Mouse (Mus musculus) ovary, adult 18-20 months (tissue): ENCODE measurements around the gene Ripor2.

Experiments used
- DNase-seq: peaks from one replicate; pipeline ENCODE4 v3.0.0; 2022; ENCODE audit warnings: low spot score, mixed read lengths

Ripor2 gene

GRCm38 (mm10) chr13:24712581-24713130 lies 130.7 kb downstream of the Ripor2 start:
- DNase-seq, result no peak

DNA sequence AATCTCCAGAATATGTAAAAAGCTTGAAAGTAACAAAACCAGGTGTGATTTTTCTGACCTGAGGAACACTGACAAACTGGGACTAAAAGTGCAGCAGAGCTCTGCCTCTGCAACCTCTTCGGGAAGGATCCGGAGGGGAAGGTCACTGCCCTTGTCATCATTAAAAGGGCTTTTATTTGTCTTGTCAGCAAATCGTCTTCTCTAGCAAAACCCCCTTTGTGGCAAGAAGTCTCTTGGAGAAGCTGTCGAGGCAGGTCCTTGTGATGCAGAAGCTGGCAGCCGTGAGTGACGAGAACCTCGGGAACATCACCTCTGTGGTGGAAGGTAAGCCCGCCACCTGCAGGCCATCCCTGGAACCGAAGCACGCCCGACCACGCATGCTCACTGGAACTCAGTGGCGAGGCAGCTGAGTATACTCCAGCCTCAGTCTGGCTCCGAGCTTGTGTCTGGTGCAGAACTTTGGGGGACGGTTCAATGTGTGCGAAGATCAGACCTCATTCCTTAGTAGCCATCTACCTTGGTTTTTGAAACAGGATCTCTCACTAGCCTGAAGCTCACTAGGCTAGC lies 131.5 kb downstream of the Ripor2 start:
- DNase-seq, result peak; percentile 63

GRCm38 (mm10) chr13:24714360-24714885 lies 132.4 kb downstream of the Ripor2 start:
- DNase-seq, result no peak

DNA sequence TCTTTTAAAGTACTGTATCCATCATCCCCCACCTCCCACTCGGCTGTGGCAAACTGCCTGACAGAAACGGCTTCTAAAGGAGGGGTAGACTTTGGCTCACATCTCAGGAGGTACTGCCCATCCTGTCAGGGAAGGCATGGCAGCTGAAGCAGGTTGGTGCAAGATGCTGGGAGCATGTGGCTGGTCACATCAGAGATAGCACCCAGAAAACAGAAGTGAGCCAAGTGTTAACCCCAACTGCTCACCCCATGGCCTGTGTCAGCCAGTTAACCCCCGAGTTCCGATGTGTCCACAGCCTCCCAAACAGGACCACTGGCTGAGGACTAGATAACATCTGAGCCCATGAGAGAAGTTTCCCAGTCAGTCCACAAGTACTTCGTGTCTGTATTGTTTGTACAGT lies 133.6 kb downstream of the Ripor2 start:
- DNase-seq, result no peak

- no peak for DNase-seq
Measured at GRCm38 (mm10) chr13:24716441-24716840, 134.5 kb downstream of the Ripor2 start.

GRCm38 (mm10) chr13:24717677-24718076 lies 135.7 kb downstream of the Ripor2 start:
- no peak for DNase-seq

- no peak for DNase-seq
Measured at GRCm38 (mm10) chr13:24721502-24721901, 139.5 kb downstream of the Ripor2 start.

DNA sequence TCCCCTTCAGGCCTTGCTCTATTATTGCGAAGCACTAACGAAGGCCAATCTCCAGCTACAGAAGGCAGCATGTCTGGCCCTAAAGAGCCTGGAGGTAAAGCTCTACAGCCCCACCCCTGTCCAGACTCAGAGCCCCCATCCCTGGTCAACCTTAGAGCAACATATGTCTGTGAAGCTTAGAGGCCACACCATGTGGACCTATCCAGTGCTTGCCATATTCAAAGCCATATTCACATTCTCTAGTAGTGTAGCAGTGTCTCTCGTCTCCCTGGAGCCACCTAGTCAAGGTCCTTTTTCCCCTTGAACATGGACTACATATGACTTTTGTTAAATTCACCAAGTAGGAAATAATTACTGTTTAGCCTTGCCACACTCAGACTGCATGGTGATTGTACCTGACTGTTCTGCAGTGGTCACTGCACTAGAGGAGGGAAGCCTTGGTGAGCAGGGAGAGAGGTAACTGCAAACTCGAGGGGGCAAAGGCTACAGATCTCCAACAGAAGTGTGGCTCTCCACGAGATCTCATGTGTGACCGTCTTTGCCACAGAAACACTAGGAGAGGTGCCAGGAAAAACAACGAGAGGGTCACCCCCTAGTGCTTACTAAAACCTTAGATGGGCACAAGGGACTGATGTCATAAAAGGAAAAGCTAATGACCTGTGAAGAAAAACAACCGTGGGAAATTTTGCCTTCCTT lies 141.9 kb downstream of the Ripor2 start:
- DNase-seq, result no peak

GRCm38 (mm10) chr13:24724395-24724759 lies 142.4 kb downstream of the Ripor2 start:
- DNase-seq, result no peak

GRCm38 (mm10) chr13:24729128-24729527 lies 147.1 kb downstream of the Ripor2 start:
- DNase-seq, result no peak

- DNase-seq, result no peak
Measured at GRCm38 (mm10) chr13:24734502-24734901, 152.5 kb downstream of the Ripor2 start.

DNA sequence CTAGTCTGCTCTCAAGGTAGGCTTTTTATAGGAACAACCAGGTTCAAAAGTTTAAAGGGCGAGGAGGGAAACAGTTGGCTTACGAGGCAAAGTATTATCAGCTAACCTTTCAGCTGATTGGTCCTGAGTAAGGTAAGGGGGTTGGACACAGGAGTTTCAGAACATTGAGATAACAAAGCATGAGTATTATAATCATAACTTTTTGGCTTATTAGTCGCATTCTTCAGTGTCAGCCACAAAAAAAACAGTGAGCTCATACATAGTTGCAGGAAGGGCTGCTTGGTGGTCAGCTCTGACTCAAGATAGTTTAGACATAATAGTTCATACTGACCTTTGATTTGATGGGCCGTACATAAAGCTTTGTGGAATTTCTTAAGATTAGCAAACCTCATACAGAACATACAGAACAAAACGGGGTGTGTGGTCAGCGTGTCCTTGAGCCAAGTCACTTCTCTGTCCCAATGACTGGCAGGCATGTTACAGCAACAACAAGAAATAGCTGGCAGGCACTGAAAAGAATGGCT lies 153.7 kb downstream of the Ripor2 start:
- no peak for DNase-seq

DNA sequence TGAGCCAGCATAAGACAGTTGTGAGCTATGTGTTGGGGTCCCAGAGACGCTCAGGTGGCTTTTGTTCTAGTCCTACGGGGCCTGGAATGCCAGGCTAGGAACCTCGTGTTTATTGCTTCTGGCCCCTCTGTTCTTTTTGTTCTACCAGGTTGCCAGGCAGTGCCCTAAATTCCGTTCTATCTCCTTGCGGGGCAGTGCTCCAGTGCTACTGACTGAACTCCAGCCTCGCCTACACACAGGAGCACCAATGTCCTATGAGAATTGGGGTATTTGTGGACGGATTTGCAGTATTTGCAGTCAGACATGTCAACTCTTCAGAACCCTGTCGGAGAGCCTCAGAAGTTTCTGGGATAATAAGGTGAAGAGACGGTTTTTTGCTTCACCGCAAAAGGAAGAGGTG lies 159.0 kb downstream of the Ripor2 start, which contains the start of gene Armh2:
Gene Armh2 (plus strand): TSS at position 205 of the 400 bp plus-strand sequence.
- no peak for DNase-seq

DNA sequence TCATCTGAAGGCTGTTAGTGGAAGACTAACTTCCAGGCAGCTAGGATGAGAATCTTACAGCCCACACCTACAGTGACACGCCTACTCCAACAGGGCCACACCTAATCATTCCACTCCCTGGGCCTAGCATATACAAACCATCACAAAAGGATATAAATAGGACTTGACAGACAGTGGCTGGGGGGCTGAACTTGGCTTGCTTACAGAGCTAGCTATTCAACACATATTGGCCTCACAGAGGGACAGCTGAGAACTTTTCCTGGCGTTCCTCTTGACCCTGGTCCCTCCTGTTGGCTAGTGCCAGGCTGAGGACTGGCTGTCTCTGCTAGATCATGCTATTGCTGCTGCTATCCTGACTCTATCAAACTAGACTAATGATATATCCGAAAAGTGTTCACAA lies 165.8 kb downstream of the Ripor2 start:
- no peak for DNase-seq

DNA sequence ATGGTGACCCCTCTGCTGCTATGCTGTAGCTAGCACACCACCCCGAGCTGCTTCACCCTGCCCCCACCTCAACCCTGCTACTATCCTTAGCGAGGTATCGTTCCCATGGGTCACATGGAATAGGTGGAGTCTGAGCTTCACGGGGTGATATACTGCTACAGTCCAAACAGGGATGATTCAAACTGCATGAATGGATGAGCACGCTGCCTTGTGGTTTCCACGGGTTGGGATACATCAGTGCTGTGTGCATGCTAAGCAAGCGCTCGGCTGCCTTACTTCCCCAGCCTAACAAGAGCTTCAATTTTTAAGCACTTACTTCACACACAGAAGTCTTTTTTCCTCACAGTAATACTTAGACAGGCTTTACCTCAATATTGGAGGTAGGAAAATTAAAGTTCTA lies 168.8 kb downstream of the Ripor2 start:
- DNase-seq, result no peak

DNA sequence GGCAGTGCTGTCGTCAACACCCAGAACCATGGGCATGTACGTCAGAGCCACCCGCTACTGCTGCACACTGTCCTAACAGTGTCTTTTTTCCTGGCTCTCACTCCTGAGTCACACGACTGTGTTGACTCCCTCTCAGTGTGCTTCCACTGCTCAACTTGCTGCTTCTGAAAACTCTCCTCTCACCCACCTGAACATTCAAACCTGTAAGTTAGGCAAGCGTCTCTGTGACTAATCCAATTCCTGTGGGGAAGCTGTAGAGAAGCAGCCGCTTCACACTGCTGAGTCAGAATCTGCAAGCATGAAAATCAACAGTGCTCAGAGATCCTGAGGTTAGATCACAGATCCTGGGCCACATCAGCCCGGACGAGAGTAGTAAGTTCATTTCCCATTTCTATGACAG lies 169.4 kb downstream of the Ripor2 start:
- DNase-seq, result no peak

GRCm38 (mm10) chr13:24756756-24757155 lies 174.8 kb downstream of the Ripor2 start:
- DNase-seq, result no peak

GRCm38 (mm10) chr13:24757820-24758564 lies 176.0 kb downstream of the Ripor2 start:
- no peak for DNase-seq

- no peak for DNase-seq
Measured at GRCm38 (mm10) chr13:24759451-24759850, 177.5 kb downstream of the Ripor2 start.

DNA sequence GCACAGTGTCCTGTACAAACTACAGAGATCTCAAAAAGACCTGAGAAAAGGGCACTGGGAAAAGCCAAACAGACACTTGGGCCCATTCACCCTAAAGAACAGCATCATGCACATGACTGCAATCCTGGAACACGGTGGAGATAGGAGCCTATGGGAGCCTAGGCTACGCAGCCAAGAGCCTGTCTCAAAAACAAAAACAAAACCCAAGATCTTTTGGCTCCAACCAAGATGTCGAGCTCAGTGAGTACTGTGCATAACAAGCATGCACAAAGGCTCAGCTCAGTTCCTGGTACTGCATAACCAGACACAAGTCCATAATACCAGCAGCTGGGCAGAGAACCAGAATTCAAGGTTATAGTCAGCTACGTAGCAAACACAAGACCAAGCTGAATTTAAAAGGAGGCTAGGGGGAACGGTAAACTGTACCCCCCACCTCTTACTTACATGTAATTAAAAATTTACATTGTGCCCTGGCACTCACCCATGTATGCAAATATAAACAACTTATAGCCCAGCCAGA lies 178.4 kb downstream of the Ripor2 start:
- no peak for DNase-seq

- DNase-seq, result no peak
Measured at GRCm38 (mm10) chr13:24761083-24761402, 179.1 kb downstream of the Ripor2 start.
